Mouse (Mus musculus): Measurements from ENCODE around the gene Cog5. TPM values are rescaled to one million over a fixed set of nuclear protein-coding genes. Genes with fewer than 3 reads are reported as not detected.

The Cog5 gene
- polyA plus RNA-seq, 1 experiment from 2014 or later, result 34.9 TPM

- Histone ChIP-seq H3K9ac (ENCODE audit: low read length) (no peak overlapping the region), H3K4me1 (replicated peaks; ENCODE audit: control insufficient read depth, insufficient read depth, low read length) (no peaks in the 10 kb centered on the region), H3K4me2 (ENCODE audit: low read length) (no peak overlapping the region), H3K9me3 (ENCODE audit: control insufficient read depth, low read length) (no peaks in the 10 kb centered on the region), H3K27ac (ENCODE audit: low read depth) (no peak overlapping the region), H3K36me3 (ENCODE audit: control insufficient read depth, insufficient read depth, low read length) (no peaks in the 10 kb centered on the region), H3K27me3 (replicated peaks; ENCODE audit: control insufficient read depth, insufficient read depth, low read length) (no peaks in the 10 kb centered on the region), H3K4me3 (ENCODE audit: low read depth, low read length) (no peak overlapping the region)
- ATAC-seq (replicated peaks; ENCODE audit: low FRiP score, low TSS enrichment, low read depth), result no peak
- DNase-seq (ENCODE audit: low spot score), result no peak
- WGBS, result 85% methylated on average over 16 of the region's 16 CpGs
These were observed 208.2 kb downstream of the Cog5 start for GRCm38 (mm10) chr12:31862668-31863538.

GRCm38 (mm10) chr12:31876775-31877174 is 222.1 kb downstream of the Cog5 start:
- ATAC-seq (replicated peaks; ENCODE audit: low FRiP score, low TSS enrichment, low read depth), result no peak
- Histone ChIP-seq H3K27ac (ENCODE audit: low read depth) (no peak overlapping the region), H3K36me3 (ENCODE audit: control insufficient read depth, insufficient read depth, low read length) (no peaks in the 10 kb centered on the region), H3K4me2 (ENCODE audit: low read length) (no peak overlapping the region), H3K4me1 (replicated peaks; ENCODE audit: control insufficient read depth, insufficient read depth, low read length) (no peaks in the 10 kb centered on the region), H3K9me3 (ENCODE audit: control insufficient read depth, low read length) (no peaks in the 10 kb centered on the region), H3K27me3 (replicated peaks; ENCODE audit: control insufficient read depth, insufficient read depth, low read length) (no peaks in the 10 kb centered on the region), H3K9ac (ENCODE audit: low read length) (no peak overlapping the region), H3K4me3 (ENCODE audit: low read depth, low read length) (no peak overlapping the region)
- no peak for DNase-seq (ENCODE audit: low spot score)
- WGBS, result 88% methylated on average over 4 of the region's 4 CpGs

GRCm38 (mm10) chr12:31882736-31883135 is 228.1 kb downstream of the Cog5 start:
- DNase-seq (ENCODE audit: low spot score) (no peak), ATAC-seq (replicated peaks; ENCODE audit: low FRiP score, low TSS enrichment, low read depth) (0 out of 2 replicates have a peak, but pooled peaks have one; percentile 79)
- Histone ChIP-seq H3K4me1 (replicated peaks; ENCODE audit: control insufficient read depth, insufficient read depth, low read length) (no peaks in the 10 kb centered on the region), H3K36me3 (ENCODE audit: control insufficient read depth, insufficient read depth, low read length) (peaks cover 7% of the 10 kb centered on the region), H3K9ac (ENCODE audit: low read length) (no peak overlapping the region), H3K4me2 (ENCODE audit: low read length) (no peak overlapping the region), H3K27me3 (replicated peaks; ENCODE audit: control insufficient read depth, insufficient read depth, low read length) (no peaks in the 10 kb centered on the region), H3K27ac (ENCODE audit: low read depth) (no peak overlapping the region), H3K9me3 (ENCODE audit: control insufficient read depth, low read length) (no peaks in the 10 kb centered on the region), H3K4me3 (ENCODE audit: low read depth, low read length) (no peak overlapping the region)
- 42% methylated on average over 1 of the region's 1 CpGs for WGBS

GRCm38 (mm10) chr12:31884365-31884764 is 229.7 kb downstream of the Cog5 start:
- Histone ChIP-seq H3K9ac (ENCODE audit: low read length) (no peak overlapping the region), H3K4me3 (ENCODE audit: low read depth, low read length) (no peak overlapping the region), H3K9me3 (ENCODE audit: control insufficient read depth, low read length) (no peaks in the 10 kb centered on the region), H3K4me1 (replicated peaks; ENCODE audit: control insufficient read depth, insufficient read depth, low read length) (no peaks in the 10 kb centered on the region), H3K27me3 (replicated peaks; ENCODE audit: control insufficient read depth, insufficient read depth, low read length) (no peaks in the 10 kb centered on the region), H3K4me2 (ENCODE audit: low read length) (no peak overlapping the region), H3K36me3 (ENCODE audit: control insufficient read depth, insufficient read depth, low read length) (peaks cover 7% of the 10 kb centered on the region), H3K27ac (ENCODE audit: low read depth) (no peak overlapping the region)
- 84% methylated on average over 4 of the region's 4 CpGs for WGBS
- ATAC-seq (replicated peaks; ENCODE audit: low FRiP score, low TSS enrichment, low read depth) (no peak), DNase-seq (ENCODE audit: low spot score) (no peak)

GRCm38 (mm10) chr12:31885084-31885483 is 230.4 kb downstream of the Cog5 start:
- H3K4me3 ChIP-seq (ENCODE audit: low read depth, low read length), result no peak overlapping the region
- WGBS, result 81% methylated on average over 4 of the region's 4 CpGs

GRCm38 (mm10) chr12:31885844-31886606 is 231.4 kb downstream of the Cog5 start:
- DNase-seq (ENCODE audit: low spot score) (peak; percentile 12), ATAC-seq (replicated peaks; ENCODE audit: low FRiP score, low TSS enrichment, low read depth) (no peak)
- Histone ChIP-seq H3K36me3 (ENCODE audit: control insufficient read depth, insufficient read depth, low read length) (peaks cover 7% of the 10 kb centered on the region), H3K27ac (ENCODE audit: low read depth) (no peak overlapping the region), H3K9ac (ENCODE audit: low read length) (no peak overlapping the region), H3K27me3 (replicated peaks; ENCODE audit: control insufficient read depth, insufficient read depth, low read length) (no peaks in the 10 kb centered on the region), H3K9me3 (ENCODE audit: control insufficient read depth, low read length) (no peaks in the 10 kb centered on the region), H3K4me2 (ENCODE audit: low read length) (no peak overlapping the region), H3K4me3 (ENCODE audit: low read depth, low read length) (no peak overlapping the region), H3K4me1 (replicated peaks; ENCODE audit: control insufficient read depth, insufficient read depth, low read length) (no peaks in the 10 kb centered on the region)
- WGBS, result 94% methylated on average over 11 of the region's 11 CpGs

More at GRCm38 (mm10) chr12:31885084-31885483, 230.4 kb downstream of the Cog5 start:
- Histone ChIP-seq H3K4me2 (ENCODE audit: low read length) (no peak overlapping the region), H3K9me3 (ENCODE audit: control insufficient read depth, low read length) (no peaks in the 10 kb centered on the region), H3K27ac (ENCODE audit: low read depth) (no peak overlapping the region), H3K4me1 (replicated peaks; ENCODE audit: control insufficient read depth, insufficient read depth, low read length) (no peaks in the 10 kb centered on the region), H3K9ac (ENCODE audit: low read length) (no peak overlapping the region), H3K36me3 (ENCODE audit: control insufficient read depth, insufficient read depth, low read length) (peaks cover 7% of the 10 kb centered on the region), H3K27me3 (replicated peaks; ENCODE audit: control insufficient read depth, insufficient read depth, low read length) (no peaks in the 10 kb centered on the region)
- ATAC-seq (replicated peaks; ENCODE audit: low FRiP score, low TSS enrichment, low read depth) (no peak), DNase-seq (ENCODE audit: low spot score) (peak; percentile 37)

- ATAC-seq (replicated peaks; ENCODE audit: low FRiP score, low TSS enrichment, low read depth), result no peak
- no peak overlapping the region for H3K9ac ChIP-seq (ENCODE audit: low read length)
- WGBS, result 63% methylated on average over 6 of the region's 6 CpGs
These were observed 236.0 kb downstream of the Cog5 start for GRCm38 (mm10) chr12:31890685-31891084.

GRCm38 (mm10) chr12:31892079-31892478 is 237.4 kb downstream of the Cog5 start:
- Histone ChIP-seq H3K9me3 (ENCODE audit: control insufficient read depth, low read length) (no peaks in the 10 kb centered on the region), H3K9ac (ENCODE audit: low read length) (no peak overlapping the region), H3K36me3 (ENCODE audit: control insufficient read depth, insufficient read depth, low read length) (peaks cover 3% of the 10 kb centered on the region), H3K27me3 (replicated peaks; ENCODE audit: control insufficient read depth, insufficient read depth, low read length) (no peaks in the 10 kb centered on the region), H3K4me1 (replicated peaks; ENCODE audit: control insufficient read depth, insufficient read depth, low read length) (peaks cover 4% of the 10 kb centered on the region; the same call in 1 of the 2 replicates), H3K4me2 (ENCODE audit: low read length) (no peak overlapping the region), H3K27ac (ENCODE audit: low read depth) (no peak overlapping the region), H3K4me3 (ENCODE audit: low read depth, low read length) (no peak overlapping the region)
- ATAC-seq (replicated peaks; ENCODE audit: low FRiP score, low TSS enrichment, low read depth) (no peak), DNase-seq (ENCODE audit: low spot score) (peak; percentile 3)

More at GRCm38 (mm10) chr12:31890685-31891084, 236.0 kb downstream of the Cog5 start:
- Histone ChIP-seq H3K27me3 (replicated peaks; ENCODE audit: control insufficient read depth, insufficient read depth, low read length) (no peaks in the 10 kb centered on the region), H3K4me2 (ENCODE audit: low read length) (no peak overlapping the region), H3K4me3 (ENCODE audit: low read depth, low read length) (no peak overlapping the region), H3K4me1 (replicated peaks; ENCODE audit: control insufficient read depth, insufficient read depth, low read length) (no peaks in the 10 kb centered on the region; the same call in 1 of the 2 replicates), H3K36me3 (ENCODE audit: control insufficient read depth, insufficient read depth, low read length) (peaks cover 7% of the 10 kb centered on the region), H3K27ac (ENCODE audit: low read depth) (no peak overlapping the region), H3K9me3 (ENCODE audit: control insufficient read depth, low read length) (no peaks in the 10 kb centered on the region)
- peak; percentile 18 for DNase-seq (ENCODE audit: low spot score)
